Mouse (Mus musculus) megakaryocyte, embryonic 14.5 days (primary cell): Measurements from ENCODE around the gene Urad.

Source experiments
- FLI1 ChIP-seq: IDR thresholded peaks from 2 replicates; pipeline ENCODE4 v1.6.1; 2012; ENCODE audit warnings: low read length, inconsistent platforms, mixed read lengths
- GATA1 ChIP-seq: IDR thresholded peaks from 3 replicates; pipeline ENCODE4 v1.6.1; 2012; ENCODE audit warnings: mixed read lengths, low read length, inconsistent platforms, borderline replicate concordance

DNA sequence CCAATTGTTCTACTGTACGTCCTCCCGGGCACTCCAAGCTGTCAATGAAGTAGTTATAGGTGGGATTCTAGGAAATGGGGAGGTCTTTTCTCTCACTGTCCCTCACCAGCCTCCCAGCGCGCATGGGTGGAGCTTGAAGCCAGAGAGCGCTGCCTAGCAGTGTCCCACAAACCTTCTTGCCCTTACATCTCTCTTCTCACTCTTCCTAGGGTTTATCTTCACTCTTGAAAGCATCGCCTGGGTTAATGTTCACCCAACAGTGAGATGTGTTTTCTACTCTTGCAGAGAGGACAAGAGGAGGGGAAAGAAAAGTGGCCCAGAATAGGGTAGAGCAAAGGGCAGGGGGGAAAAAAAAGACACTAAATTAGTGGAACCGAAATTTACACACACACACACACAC, 4.9 kb downstream of the Urad start:
- TF ChIP-seq GATA1 (no peak), FLI1 (no peak)
